Mouse (Mus musculus): ENCODE results near the gene Rhoa.
"Not testable (repeated sequence)": the region's sequence is repeated elsewhere in the genome, so short reads cannot be mapped to it uniquely, and the experiment has no call there.

DNA sequence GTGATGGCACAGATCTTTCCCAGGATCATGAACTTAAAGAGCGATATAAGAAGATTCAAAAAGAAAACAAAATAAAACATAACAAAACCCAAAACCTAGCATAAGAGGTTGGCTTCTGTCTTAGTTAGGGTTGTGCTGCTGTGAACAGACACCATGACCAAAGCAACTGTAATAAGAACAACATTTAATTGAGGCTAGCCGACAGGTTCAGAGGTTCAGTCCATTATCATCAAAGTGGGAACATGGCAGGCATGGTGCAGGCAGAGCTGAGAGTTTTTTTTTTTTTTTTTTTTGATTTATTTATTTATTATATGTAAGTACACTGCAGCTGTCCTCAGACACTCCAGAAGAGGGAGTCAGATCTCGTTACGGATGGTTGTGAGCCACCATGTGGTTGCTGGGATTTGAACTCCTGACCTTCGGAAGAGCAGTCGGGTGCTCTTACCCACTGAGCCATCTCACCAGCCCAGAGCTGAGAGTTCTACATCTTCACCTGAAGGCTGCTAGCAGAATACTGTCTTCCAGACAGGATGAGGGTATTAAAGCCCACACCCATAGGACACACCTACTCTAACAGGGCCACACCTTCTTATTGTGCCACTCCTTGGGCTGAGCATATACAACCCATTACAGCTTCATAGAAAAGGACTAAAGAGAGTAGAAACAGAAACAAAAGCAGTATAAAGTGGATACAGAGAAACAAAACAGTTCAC is 18.2 kb upstream of the Rhoa start:
- not testable (repeated sequence) for TF ChIP-seq CTCF (IDR thresholded peaks at IDR 0.05; ENCODE audit: low read depth); EP300 (optimal IDR thresholded peaks at IDR 0.05)

Measured in stomach, postnatal 0 days (tissue).